Mouse (Mus musculus): ENCODE measurements around the gene Draxin.

The Draxin gene

DNA sequence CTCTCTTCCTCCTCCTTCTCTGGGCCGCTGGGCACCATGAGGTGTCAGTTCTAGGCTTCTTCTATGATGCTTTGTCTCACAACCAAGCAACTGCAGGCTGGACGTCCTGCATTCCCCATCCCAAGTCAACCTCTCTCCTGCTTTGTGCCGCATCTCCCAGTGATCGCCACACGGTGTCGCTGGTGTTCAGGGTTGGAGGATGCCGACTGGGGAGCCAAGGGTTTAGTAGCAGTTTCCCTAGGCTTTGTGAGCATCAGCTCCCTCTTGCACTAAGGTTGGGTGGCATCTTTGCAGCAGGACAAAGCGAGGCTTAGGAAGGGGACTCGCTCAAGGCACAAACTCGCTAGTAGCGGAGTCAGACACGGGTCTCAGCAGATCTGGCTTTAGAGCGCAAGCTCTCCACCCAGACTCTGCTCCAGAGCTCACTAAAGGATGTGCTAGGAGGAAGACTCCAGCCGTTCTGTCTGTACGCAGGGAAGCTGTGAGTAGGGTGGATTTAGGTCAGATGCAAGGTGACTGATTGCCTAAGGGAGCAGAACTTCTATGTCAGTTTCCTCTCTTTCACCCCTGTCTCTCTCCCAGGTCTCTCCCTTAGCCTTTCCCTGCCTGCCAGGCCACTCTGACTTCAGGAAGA is 15.6 kb downstream of the Draxin start:
- DNase-seq (ENCODE audit: low read depth, low spot score): peak; percentile 93

DNA sequence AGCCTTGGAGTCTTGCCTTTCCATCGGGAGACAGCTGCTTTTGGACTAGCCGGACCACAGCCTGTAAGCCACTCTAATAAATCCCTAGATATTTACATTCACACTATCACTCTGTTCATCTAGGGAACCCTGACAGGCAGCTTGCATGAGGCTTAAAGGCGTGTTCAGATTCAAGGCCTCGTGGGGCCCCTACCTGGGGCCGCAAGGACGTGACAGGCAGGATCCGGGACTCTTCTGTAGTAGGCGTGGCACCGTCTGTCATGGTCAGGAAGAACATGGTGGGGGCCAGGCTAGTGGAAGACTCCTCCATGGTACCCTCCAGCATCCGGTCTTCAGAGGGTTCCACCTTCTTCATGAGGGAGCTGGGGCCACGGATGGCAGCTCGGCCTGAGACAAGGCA is 18.0 kb downstream of the Draxin start:
- no peak for DNase-seq (ENCODE audit: low read depth, low spot score)

DNA sequence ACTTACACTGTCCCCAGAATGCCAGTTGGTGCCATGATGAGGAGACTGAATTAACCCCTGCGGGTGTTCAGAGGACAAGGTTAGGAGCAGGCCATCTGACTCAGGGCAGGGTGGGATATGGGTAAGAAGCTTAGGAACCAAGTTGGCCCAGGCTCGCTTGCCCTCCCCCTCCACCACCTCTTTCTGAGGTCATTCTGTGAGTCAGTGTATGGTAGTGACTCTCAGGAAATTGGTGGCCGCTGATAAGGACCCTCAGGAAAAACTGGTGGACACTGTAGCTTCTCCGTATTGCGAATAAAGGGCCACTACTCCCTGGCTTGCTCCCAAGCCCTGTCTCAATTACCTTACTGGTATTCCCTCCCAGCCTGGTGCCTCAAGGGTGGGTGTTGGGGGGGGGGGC is 21.3 kb downstream of the Draxin start:
- DNase-seq (ENCODE audit: low read depth, low spot score): no peak

DNA sequence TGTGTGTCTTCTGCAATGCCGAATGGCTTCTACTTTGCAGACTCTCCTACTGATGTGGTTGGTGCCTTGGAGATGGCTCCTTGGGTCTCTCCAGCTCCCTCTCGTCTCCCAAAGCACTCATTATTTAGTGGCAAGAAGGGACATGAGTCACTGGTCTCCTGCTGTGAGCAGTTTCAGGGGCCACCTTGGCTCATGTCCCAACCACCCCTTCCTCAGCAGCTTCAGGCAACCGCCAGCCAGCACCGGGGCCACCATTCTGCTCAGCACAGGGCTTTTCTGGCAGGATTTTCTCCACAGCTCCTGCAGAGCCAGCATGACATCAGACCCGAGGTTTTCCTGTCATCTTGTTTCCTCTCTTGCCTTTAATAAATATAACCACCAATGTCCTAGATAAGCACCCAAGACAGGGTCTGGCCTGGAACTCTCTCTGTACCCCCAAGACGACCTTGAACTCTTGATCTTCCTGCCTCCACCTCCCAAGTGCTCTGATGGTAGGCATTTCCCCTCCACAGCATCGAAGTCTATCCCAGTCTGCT is 21.9 kb downstream of the Draxin start:
- no peak for DNase-seq (ENCODE audit: low read depth, low spot score)

DNA sequence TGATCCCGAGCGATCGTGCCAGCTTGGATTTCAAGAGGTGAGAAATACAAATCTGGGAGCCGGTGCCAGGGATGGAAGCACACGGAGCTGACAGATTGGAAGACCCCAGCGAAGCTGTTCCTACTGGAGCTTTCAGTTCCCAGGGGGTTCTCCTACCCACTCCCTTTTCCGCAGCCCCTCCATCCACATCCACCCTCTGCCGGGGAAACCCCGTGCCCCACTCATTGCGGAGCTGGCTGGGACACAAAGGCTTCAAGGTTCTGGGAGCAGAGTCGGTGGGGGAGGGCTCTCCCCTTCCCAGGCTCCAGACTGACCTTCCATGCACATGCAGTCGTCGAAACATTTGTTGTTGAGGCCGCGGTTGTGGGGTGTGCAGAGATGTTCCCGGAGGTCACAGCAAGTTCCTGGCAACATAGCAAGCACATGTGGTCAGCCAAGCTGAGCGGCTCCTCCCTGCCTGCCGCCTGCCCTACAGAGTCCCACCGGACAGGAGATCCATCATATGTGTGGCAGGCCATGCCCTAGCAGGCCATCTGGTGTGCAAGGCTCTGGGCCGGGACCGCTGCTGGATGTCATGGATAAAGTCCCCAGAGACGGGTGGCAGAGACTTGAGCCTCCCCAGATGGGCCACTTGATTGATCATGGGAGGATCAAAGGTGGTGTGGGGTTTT is 22.7 kb downstream of the Draxin start:
- DNase-seq (ENCODE audit: low read depth, low spot score): no peak

DNA sequence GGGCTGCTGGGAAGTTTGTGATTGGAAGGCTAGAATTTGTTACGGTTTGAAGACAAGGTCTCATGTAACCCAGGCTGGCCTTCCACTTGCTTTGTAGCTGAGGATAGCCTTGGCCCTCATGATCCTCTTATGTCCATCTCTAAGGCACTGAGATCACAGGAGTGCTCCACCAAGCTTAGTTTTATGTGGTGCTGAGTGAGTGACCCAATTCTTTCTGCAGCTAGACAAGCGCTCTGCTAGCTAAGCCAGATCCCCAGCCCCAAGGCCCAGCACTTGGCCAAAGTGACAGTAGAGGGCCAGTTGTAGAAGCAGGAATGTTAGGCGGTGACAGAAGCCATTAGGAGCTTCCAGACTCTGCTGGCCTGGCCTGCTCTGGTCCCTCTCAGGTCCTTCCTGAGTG is 26.4 kb downstream of the Draxin start:
- no peak for DNase-seq (ENCODE audit: low read depth, low spot score)

DNA sequence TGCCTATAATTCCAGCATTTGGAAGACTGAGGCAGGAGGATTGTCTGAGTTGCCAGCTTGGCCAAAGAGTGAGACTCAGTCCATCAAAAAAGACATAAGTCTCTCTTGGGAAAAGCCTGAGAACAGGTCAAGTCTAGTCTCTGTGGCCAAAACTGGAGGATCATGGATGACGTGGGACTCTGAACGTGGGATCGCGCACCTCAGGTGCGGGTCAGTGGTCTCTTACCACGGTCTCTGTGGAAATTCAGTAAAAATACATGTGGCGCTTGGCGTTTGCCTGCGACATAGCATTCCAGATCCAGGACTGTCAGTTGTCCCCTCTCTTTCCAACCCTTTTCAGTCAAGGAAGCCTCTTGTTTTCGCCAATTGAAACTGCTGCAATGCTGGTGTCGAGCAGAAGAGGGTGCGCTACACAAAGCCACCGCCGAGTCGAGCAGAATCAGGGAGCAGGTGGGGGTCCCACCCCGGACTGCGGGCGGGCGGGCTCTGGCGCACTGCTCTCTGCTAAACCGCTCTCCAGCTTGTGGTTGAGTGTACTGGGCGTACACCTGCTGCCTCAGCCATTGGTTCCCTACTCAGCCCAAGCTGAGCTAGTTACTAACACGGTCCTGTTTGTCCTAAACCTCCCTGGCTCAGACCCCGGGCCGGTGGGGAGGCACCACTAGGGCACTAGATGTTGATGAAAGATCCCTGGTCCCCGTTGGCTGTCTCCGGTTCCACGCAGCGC is 28.5 kb downstream of the Draxin start:
- DNase-seq (ENCODE audit: low read depth, low spot score): peak; percentile 88

DNA sequence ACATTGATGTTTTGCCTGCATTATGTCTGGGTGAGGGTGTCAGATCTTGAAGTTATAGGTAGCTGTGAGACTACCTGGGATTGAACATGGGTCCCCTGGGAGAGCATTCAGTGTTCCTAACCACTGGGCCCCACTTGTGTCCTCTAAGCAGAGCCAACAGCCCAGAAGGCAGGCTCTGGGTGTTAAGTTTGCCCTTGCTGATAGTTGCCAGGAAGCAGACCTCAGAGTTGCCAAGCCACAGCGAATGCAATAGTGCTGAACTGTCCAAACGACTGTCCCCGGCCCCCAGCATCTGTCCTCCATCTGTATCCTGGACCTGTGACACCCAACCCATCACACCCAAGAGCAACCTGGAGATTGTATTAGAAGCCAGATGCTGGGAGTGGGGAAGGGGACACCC is 31.8 kb downstream of the Draxin start:
- no peak for DNase-seq (ENCODE audit: low read depth, low spot score)

DNA sequence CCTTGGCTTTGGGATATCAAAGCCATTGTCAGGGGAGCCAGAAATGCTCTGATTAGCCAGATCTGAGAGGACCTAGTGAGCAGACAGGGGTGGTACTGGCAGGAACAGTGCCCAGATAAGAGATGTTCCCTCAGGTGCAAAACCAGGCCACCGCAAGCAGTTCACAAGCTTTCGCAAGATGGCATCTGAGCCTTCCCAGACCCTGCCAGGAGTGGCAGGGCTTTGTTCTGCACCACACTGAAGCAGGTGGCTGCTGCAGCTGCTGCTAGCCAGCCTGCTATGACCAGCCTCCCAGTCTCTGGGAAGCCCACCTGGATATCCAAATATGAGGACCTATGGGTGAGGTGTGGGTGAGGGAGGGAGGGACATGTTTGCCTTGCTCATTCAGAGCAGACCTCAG is 32.6 kb downstream of the Draxin start:
- DNase-seq (ENCODE audit: low read depth, low spot score): no peak

DNA sequence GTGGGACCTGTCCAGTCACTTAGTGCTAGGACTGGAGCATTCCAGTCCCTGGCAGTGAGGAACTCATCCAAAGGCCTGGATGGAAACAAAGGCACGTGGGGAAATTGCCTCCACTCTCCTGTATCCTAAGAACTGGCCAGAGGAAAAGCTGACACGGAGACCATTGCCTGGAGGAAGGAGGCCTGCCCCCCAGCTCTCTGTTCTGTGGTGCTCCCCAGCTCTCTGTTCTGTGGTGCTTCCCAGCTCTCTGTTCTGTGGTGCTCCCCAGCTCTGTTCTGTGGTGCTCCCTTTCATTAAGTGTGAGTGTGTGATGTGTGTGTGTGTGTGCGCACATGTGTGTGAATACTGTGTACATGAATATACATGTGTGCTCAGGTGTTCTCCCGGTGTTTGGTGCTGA is 35.4 kb downstream of the Draxin start:
- DNase-seq (ENCODE audit: low read depth, low spot score): peak; percentile 75

DNA sequence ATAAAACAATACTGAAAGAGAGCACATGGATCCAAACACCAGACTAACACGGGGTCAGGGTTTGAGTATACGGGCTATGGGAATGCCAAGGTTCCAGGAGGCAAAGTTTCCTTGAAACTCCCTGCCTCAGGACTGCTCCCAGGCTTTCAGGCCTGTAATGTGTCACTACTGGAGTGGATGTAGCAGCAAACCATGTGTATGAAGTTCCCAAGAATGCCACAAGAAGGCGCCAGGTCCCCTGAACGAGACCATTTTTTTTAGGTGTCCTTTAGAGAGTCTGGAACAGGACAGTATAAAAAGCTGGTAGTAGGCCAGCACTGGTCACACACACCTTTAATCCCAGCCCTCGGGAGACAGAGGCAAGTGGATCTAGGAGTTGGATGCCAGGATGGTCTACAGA is 36.3 kb downstream of the Draxin start:
- DNase-seq (ENCODE audit: low read depth, low spot score): peak; percentile 81

DNA sequence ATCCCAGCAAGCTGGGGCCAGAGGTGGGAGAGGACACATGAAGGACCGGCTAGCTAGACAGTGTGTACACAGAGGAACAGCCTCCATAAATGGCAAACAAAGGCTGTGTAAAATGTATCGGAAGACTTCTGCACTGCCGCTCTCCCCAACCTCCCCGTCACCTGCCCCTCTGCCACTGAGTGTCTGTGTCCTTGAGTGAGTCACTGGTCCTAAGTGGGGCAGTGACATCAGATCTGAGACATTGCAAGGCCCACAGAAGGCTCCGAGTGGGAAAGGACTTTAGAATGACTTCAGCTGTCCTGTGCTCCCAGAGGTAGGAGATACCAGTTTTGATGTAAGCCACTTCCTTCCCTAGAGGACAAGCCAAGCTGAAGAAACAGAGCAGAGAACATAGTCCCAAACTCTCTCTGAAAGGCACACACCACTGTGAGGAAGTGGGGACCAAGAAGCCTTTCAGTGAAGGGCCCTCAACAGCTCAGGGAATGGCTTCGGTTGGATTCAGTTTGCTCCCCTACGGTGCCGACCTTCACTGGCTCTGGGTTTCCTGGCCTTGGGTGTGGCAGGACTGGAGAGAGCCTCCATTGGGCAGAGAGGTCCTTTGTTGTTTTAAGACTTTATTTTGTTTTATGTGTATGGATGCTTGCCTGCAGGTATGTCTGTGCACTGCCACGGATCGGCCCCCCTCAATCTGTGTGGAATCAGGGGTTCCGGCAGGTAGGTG is 37.8 kb downstream of the Draxin start:
- no peak for DNase-seq (ENCODE audit: low read depth, low spot score)

DNA sequence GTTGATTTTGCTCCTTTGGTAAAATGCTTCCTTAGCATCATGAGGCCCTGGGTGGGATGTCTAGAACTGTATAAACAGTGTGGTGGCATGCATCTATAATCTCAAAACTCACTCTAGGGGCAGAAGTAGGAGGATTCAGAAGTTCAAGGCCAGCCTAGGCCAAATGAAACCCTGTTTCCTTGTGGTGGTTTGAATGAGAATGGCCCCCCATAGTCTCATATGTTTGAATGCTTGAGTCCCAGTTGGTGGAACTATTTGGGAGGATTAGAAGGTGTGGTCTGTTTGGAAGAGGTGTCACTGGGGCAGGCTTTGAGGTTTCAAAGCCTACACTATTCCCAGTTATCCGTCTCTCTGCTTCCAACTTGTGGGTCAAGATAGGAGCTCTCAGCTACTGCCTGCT is 39.3 kb downstream of the Draxin start:
- DNase-seq (ENCODE audit: low read depth, low spot score): no peak

DNA sequence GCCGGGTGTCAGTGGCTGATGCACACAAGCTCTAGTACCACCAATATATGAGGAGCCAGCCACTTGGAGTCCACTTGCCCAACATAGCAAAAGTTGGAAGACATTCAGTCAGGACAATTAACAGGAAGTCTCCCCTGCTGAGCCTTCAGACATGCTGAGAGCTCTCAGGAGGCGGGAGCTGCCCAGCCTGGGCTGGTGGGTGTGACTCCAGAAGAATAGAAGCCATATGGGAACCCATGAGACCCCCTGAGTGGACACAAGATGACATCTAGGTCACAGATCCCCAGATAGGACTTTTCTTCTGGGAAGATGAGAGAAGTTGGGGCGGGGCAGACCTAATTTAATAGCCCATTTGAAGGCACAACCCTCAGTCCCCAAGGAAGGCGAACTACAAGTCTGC is 41.3 kb downstream of the Draxin start:
- DNase-seq (ENCODE audit: low read depth, low spot score): peak; percentile 78

DNA sequence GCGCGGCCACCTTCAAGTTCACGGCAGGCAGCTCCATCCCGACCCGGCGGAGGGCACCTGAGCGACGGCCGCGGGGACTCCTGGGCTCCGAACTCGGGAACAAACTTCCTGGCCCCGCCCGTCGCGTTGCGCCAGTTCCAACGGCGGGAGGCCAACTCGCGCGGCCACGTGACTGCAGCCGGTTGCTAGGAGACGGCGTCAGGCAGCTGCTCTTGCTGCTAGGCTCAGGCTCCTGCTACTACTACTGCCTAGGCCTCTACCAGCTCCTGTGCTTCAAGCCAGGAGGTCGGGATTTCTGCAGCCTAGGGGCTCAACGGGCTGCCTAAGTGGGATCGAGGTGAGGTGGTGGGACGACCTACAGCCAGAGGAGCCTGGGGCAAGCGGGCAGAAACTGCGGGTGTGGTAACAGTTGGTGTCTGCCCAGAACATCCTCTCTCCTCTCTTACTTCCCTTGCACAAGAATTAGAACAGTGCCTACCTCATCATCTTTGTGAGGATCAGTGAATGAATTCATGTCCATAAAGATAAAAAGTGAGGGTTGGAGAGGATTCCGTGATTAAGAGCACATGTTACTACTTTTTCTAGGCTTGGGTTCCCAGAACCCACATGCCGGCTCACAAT is 42.5 kb downstream of the Draxin start, which contains the start of gene Agtrap:
TSS of gene Agtrap (minus strand) at position 125 of the 621 bp plus-strand sequence.
- peak; percentile 98 for DNase-seq (ENCODE audit: low read depth, low spot score)

DNA sequence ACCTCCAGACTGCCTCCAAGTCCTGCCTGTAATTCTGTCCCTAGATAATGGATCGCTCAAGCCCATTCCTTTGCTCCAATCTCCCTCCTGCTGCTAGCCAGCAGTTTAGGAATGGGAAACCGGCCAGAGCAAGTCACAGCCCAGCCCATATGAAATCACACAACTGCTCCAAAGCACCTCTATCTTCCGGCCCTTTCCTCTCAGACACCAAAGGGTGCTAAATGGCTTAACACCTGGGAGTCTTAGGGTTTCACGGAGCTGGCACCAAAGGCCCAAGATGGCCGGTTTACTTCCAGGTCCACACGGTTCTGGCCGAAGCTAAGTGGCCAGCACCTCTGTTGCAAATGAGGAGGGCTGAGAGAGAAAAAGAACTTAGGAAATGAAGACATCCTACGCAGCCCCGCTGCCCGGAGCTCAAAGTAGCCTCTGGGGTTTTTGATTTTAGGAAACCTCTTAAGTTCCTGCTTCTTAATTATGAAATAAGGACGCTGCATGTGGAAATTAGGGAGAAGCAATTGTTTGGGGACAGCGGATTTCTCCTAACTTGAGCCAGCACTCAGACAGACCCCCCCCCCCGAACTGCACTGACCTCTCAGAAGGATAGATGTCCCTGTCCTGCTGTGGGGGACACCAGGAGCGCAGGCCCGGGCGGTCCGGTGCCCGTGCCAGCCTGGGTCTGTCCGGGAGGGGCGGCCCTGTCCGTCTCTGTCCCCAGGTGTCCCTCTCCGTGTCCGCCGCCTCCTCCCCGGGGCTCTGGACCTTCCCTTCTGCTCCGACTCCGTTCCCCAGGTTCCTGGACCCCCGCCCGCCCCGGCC is 43.2 kb downstream of the Draxin start:
- DNase-seq (ENCODE audit: low read depth, low spot score): peak; percentile 96

DNA sequence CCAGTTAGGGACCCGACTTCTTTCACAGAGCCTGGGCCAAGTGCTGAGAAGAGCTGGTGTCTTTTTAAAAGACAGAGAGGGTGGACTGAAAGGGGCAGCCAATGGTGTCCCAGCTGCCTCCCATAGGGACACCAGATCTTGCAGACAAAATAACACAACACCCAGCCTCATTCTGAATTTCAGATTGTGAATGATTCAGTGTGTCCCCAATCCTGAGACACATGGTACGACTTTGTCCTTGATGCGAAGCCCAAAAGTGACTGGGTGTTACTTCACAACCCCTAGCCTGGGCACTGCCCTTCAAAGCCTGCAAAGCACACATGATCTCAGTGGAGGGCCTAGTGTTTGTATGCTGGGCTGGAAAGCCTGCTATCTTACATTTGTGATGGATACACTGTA is 44.6 kb downstream of the Draxin start:
- no peak for DNase-seq (ENCODE audit: low read depth, low spot score)

DNA sequence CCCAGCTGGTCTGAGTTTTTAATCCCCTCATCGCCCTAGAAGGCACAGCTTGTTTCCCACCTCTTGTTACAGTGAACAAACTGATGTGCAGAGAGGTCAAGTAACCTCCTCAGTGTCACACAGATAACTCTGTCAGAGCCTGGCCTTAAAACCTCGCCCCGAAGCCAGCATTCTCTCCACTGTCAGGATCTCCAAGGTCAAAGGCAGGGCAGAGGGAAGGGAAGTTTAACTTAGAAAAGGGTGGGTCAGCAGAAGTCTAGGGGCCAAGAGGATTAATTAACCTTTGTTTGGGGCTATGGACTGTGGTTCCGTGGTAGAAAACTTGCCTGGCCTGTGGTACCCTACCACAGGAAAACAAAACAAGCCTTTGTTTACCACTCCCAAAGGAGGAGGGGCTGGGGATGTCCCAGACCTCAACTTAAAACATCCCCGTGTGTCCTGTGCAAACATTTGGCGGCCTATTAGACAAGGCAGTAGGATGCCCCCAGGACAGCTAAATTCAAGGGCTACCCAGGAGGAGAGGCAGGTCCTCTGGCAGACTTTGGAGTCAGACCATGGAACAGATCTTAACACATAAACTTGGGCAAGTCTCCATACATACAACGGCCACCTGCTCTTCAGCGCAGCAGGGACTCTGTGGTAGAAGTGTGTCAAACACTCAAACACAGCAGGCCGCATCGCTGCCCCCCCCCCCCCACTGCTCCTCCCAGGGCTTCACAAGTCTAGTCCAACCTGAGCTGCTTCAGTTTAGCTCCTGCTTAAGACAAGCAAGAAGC is 45.2 kb downstream of the Draxin start:
- DNase-seq (ENCODE audit: low read depth, low spot score): peak; percentile 90

DNA sequence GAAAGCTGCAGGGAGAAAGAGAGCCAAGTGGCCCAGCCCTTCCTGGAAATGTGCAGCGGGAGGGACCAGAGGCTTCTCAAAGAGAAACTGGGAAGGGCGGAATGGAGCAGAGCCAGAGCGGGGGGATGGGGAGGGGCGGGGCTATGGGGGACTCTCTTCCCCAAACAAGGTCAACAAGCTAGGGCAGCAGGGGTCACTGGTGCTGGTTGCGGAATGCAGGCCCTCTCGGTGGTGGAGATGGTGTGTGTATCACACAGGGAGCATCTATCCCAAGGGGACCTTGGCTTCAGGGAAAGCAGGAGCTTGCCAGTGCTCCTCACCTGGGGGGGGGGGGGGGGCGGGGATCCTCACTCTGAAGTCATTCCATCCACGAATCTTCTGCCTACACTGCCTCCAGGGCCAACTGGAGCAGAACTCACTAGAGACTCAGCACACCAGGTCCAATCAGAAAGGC is 46.2 kb downstream of the Draxin start:
- DNase-seq (ENCODE audit: low read depth, low spot score): peak; percentile 97

Data from ZHBTc4 (cell line).